Mouse (Mus musculus) brain, embryonic 14.5 days (tissue): ENCODE data around the gene Cdc42bpa. TPM values are rescaled to one million over a fixed set of nuclear protein-coding genes. Genes with fewer than 3 reads are reported as not detected.

Experiments used
- DNase-seq: peaks from one replicate; pipeline ENCODE4 v3.0.0-alpha.2; 2011; ENCODE audit warnings: low read depth
- CTCF ChIP-seq: fragments of 200-500 bp; IDR thresholded peaks from 2 replicates; pipeline ENCODE4 v1.5.1; 2012; ENCODE audit warnings: inconsistent platforms, mild to moderate bottlenecking, moderate library complexity, borderline replicate concordance; ENCODE audit not compliant: insufficient read depth, insufficient read length; ENCODE audit errors: extremely low read depth
- POLR2A ChIP-seq: fragments of 200-500 bp; IDR thresholded peaks from 2 replicates; pipeline ENCODE4 v1.6.1; 2012; ENCODE audit warnings: mild to moderate bottlenecking, inconsistent platforms, borderline replicate concordance; ENCODE audit not compliant: poor library complexity, insufficient read depth, insufficient read length, severe bottlenecking; ENCODE audit errors: extremely low read depth
- polyA plus RNA-seq: library from polyadenylated mRNA; depleted of rRNA; stranded (reverse); fragments of >200 nt; gene quantifications from 2 replicates; pipeline ENCODE4 v1.2.3, GENCODE M21; 2012

The Cdc42bpa gene
- polyA plus RNA-seq, 1 experiment: 60.6 TPM

- no peak for DNase-seq
- no peak for TF ChIP-seq POLR2A
- no peak for TF ChIP-seq CTCF
Observed at GRCm38 (mm10) chr1:180183525-180184159, 223.4 kb downstream of the Cdc42bpa start.

DNA sequence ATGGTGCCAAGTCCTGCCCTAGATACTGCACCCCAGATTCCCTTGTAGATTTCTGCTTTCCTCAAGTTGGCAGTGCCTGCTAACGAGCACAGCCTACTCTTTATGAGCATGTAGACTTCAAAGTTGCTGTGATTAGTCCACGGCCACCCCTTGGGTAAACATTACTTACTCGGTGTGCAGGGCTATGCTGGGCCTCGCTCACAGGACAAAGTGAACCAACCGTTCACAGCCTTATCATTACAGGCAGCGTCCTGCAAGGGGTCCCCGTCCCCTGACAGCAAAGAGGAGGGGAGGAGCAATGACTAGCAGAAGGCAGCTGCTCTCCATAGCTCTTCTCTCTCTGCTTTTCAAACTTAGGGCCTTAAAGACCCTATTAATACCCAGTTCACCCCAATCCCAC is 224.5 kb downstream of the Cdc42bpa start:
- no peak for TF ChIP-seq POLR2A
- no peak for TF ChIP-seq CTCF
- DNase-seq: no peak

DNA sequence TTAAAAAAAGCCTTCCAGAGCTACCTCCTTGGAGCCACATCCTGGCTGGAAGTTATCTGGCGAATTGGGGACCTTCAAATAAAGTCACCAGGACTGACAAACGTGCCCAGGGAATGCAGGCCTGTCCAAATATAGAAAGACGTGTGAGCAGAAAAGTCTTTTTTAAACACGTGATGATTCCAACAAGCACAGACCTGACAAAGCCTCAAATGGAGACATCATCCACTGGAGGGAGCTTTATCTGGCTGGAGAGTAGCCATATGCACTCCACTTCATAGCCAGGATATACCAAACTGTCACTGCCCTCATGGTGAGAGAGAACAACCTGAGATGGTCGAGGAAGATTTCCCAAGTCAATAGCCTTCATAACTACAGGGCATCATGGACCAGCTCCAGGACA is 225.6 kb downstream of the Cdc42bpa start:
- TF ChIP-seq CTCF (no peak), POLR2A (no peak)
- DNase-seq: no peak

- TF ChIP-seq CTCF: no peak
- TF ChIP-seq POLR2A: no peak
Observed at GRCm38 (mm10) chr1:180186371-180186770, 226.1 kb downstream of the Cdc42bpa start.

DNA sequence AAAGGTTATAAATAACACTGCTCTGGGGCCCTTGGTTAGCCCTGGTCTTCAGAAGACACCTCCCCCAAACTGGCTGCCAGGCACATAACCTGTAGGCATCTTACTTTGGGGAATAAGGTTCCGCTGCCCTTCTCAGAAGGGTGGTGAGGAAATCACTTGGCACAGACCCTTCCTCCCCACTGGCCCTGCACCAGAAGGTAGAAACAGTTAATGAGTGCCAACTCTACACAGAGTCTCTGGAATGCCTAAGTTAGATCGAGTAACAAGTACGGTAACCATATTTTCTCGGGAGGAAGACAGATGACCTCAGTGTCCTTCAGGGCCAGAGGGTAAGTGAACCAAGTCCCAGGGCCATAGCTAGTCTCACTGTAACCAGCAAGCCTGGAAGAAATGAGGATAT is 228.7 kb downstream of the Cdc42bpa start:
- no peak for TF ChIP-seq POLR2A
- TF ChIP-seq CTCF: no peak
- no peak for DNase-seq

More at GRCm38 (mm10) chr1:180186371-180186770, 226.1 kb downstream of the Cdc42bpa start:
- DNase-seq: no peak

DNA sequence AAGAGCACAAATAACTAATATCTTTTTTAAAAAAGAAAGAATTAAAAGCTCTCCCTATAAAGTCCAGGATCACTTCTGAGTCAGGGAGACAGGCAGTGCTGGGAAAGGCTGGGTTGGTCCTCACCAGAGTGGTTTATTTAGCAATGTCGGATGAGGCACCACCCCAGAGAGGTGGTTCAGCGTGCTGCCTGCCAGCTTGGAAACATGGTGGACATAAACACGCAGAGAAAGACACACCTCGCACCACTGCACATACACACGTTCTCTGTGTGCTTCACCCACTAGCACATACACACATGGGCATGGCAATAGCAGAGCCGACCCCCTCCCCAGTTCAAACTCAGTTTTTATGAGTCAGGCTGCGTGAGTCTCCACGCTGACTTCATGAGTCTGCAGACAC is 230.8 kb downstream of the Cdc42bpa start:
- no peak for DNase-seq
- TF ChIP-seq CTCF (no peak), POLR2A (no peak)

- no peak for DNase-seq
Observed at GRCm38 (mm10) chr1:180191651-180192220, 231.5 kb downstream of the Cdc42bpa start.

GRCm38 (mm10) chr1:180192866-180193265 is 232.6 kb downstream of the Cdc42bpa start:
- TF ChIP-seq CTCF: no peak
- no peak for TF ChIP-seq POLR2A
- DNase-seq: no peak

More at GRCm38 (mm10) chr1:180191651-180192220, 231.5 kb downstream of the Cdc42bpa start:
- TF ChIP-seq CTCF (no peak), POLR2A (no peak)

GRCm38 (mm10) chr1:180193391-180193935 is 233.2 kb downstream of the Cdc42bpa start:
- DNase-seq: no peak
- TF ChIP-seq CTCF (no peak), POLR2A (no peak)

GRCm38 (mm10) chr1:180194048-180194447 is 233.8 kb downstream of the Cdc42bpa start:
- TF ChIP-seq POLR2A (no peak), CTCF (no peak)
- DNase-seq: no peak

- DNase-seq: peak; percentile 14
- TF ChIP-seq CTCF (no peak), POLR2A (no peak)
Observed at GRCm38 (mm10) chr1:180194781-180195471, 234.7 kb downstream of the Cdc42bpa start.

- TF ChIP-seq CTCF (no peak), POLR2A (no peak)
- peak; percentile 99 for DNase-seq
Observed at GRCm38 (mm10) chr1:180195703-180196381, 235.6 kb downstream of the Cdc42bpa start.
